Mouse (Mus musculus): ENCODE measurements around the gene Map3k7. TPM values are rescaled to one million over a fixed set of nuclear protein-coding genes. Genes with fewer than 3 reads are reported as not detected.

Gene Map3k7
- total RNA-seq (2022): 10 to 100 TPM; 34.6 to 46.9 (median 40.3) TPM

- peak; percentile 86 to 93 for DNase-seq (ENCODE audit: low spot score in 2 of 2)
Measured at GRCm38 (mm10) chr4:31963354-31964193, at the start of gene Map3k7. Gene Map3k7 (plus strand): TSS chr4:31964097.

- no peak for DNase-seq (ENCODE audit: low spot score in 2 of 2)
Measured at GRCm38 (mm10) chr4:31915114-31915513, 48.8 kb upstream of the Map3k7 start.

GRCm38 (mm10) chr4:31918717-31919116 is 45.2 kb upstream of the Map3k7 start:
- no peak for DNase-seq (ENCODE audit: low spot score in 2 of 2)

DNA sequence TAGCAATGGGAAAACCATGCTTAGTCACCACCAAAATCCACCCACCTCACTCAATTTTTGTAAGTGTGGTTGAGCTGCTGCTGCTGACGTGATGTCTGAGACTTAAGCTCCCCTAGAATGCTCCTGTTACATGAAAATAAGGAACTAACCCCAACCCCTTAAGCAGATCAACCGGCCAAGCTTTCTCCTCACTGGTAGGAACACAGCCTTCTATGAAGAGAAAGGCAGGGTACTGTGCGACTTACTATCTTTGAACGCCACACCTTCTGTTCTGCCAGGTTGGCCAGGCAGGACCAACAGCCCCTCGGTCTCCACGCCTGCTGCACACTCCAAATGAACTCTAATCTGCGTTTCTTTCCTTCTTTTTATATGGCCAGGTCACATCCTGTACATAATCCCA is 41.7 kb upstream of the Map3k7 start:
- DNase-seq (ENCODE audit: low spot score in 2 of 2): no peak

DNA sequence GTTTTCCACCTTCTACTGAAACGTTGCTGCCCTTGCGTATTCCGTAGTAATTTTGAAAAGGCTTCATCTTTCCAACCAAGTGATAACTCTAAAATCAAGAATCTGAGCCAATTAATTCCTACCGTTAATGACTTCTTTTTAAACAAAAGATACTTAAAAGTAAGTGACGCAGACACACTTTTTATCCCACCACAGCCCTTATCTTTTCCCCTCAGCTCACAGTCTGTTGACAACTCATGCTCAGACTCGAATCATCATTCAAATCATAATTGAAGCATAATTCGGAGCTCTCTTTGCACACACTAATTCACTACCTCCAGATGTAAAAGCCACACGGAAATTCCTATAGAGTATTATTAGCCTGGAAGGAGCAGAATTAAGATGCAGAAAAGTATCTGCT is 40.5 kb upstream of the Map3k7 start:
- no peak for DNase-seq (ENCODE audit: low spot score in 2 of 2)

DNA sequence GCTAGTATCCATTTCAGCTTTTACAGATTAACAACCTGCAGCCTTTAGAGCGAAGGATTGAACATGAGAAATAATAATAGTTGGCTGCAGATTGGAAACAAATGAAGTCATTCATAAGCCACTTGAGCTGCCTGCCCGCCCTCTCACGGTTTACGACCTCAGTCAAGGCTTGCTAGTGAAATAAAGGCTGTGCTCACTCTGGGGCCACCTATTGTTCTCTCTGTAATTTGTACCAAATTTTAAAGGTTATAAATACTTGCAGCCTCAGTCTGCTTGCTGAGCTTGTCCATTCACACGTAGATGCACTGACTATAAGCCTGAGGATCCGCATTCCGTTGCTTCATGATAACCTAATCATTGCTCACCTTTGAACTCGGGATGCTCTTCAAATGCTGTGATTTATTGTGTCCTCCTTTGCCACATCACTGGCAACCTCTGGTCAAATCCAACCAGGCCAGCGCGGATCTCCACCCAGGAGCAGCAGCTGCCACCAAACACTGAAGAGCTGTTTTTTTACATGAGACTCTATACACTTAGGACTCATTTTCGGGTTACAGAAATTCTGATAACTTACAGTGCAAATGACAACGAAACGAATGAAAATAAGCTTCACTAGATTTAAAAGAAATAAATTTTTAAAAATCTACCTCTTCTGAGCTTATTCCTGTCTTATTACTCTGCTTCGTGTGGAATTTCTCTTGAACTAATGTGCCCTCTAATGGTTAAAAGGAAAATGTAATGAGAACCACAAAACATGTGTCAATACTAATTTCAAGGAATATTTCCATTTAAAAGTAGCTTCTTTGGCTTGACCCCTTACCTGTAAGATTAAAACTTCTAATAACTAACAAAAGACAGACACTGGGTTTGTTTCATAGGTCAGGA is 39.4 kb upstream of the Map3k7 start:
- no peak for DNase-seq (ENCODE audit: low spot score in 2 of 2)

- DNase-seq (ENCODE audit: low spot score in 2 of 2): no peak
Measured at GRCm38 (mm10) chr4:31933171-31933570, 30.7 kb upstream of the Map3k7 start.

DNA sequence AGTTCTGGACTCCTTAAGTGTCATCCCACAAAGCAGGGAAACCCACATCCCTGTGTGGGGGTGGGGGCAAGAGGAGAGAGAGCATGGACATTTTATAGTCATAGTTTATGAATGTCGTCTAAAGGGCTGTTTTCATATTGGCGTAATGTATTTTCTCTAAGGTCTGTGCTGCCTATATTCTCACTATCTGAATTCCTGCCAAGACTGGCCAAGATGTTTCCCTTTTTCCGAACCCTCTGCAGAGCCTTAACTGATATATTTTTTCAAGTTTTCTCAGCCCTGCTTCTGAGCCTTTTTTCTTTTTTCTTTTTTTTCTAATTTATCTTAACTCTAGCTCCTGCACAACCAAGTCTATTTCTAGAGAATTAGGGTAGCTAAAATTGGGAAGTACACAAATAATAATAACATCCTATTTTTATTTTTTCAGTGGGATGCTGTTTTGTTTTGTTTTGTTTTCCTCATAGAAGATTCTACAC is 28.0 kb upstream of the Map3k7 start:
- no peak for DNase-seq (ENCODE audit: low spot score in 2 of 2)

DNA sequence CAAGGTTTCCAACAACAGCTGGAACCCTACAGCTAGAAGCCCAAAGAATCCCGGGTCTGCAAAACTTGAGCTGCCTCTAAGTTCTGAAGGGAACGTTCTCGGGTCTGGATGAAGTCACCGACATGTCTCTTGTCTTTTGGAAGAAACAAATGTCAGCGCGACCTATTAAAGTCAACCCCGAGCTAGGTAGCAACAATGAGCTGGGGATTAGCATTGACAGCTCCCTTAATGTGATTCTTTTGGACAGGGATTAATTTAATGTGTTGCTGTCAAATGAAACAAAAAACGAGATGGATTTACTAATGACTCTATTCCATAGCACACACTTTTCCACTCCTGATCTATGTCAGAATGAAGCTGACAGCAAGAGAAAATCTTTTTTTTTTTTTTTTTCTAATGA is 27.5 kb upstream of the Map3k7 start:
- DNase-seq (ENCODE audit: low spot score in 2 of 2): no peak

DNA sequence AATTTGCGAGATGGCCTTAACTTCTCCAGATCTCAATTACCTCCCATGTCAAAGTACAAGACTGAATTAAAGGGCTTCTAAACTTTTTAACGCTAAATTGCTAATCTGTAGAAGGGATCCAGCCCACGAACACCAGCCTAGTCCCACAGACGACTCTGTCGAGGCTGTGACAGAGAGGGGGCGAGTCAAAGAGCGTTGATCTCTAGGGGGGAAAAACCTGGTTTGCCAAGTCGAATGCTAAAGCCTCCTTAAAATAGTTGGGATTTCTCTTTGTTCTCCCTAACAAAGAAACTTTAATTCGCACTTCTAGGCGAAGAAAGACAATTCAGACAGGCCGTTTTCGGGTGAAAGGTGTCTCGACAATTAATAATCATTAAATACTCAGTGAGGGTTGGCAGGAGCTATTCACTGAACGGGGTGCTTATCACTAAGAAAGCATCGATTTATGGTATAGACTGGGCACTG is 27.0 kb upstream of the Map3k7 start:
- no peak for DNase-seq (ENCODE audit: low spot score in 2 of 2)

GRCm38 (mm10) chr4:31937376-31938281 is 26.3 kb upstream of the Map3k7 start:
- DNase-seq (ENCODE audit: low spot score in 2 of 2): no peak

DNA sequence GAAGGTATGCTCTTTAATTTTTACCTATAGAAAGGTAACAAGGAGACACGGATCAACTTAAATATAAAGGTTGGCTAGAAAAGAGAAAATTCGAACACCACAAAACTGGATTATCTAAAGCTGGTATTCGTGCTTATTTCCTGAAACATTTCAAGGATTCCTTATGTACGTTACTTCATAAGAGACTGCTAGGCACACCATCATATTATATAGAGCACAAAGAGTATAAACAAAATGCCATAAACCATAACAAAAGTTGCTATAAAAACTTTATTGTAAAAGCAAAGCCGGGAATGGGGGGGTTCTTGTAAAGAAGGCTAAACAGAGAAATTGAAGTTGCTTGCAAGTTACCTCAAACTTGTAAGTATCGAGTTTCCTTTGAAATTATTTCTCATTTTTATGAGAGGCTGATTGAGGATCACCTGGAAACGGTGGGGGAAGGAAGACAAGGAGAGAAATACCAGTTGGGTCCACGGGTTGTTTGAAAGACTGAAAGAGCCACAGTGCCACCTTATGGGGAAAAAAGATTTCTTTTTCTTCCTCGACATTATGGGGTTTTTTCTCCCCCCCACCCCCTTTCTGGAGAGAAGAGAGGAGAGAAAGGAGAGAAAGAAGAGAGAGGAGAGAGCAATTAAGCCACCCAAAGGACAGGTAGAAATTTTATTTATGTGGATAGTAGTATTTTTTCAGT is 25.3 kb upstream of the Map3k7 start:
- no peak for DNase-seq (ENCODE audit: low spot score in 2 of 2)

GRCm38 (mm10) chr4:31941616-31942015 is 22.3 kb upstream of the Map3k7 start:
- DNase-seq (ENCODE audit: low spot score in 2 of 2): no peak

GRCm38 (mm10) chr4:31943045-31943444 is 20.9 kb upstream of the Map3k7 start:
- no peak for DNase-seq (ENCODE audit: low spot score in 2 of 2)

DNA sequence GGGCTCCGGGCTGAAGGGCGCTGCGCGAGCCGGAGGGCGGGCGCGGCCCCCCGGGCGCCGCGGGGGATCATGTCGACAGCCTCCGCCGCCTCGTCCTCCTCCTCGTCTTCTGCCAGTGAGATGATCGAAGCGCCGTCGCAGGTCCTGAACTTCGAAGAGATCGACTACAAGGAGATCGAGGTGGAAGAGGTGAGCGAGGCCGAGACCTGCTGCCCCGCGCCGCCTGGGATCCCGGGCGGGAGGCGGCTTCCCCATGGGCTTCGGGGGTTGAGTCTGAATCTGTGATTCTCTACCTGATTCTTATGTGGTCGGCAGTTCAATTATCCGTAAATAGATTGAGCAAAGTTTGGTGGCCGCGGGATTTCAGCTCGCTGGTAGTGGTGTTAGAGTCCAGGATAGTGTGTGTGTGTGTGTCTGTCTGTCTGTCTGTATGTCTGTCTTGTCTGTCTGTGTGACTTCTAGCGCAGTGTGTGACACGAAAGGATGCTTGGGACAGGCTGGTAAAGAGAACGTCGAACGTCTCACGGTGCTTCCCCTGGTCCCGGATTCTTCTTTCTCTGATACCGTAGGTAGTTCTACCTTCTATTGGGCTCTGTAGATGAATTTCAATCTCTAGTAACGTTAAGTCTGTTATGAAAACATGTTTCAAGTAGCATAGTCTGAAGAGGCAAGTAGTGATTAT is 438 bp downstream of the Map3k7 start:
- no peak for DNase-seq (ENCODE audit: low spot score in 2 of 2)

DNA sequence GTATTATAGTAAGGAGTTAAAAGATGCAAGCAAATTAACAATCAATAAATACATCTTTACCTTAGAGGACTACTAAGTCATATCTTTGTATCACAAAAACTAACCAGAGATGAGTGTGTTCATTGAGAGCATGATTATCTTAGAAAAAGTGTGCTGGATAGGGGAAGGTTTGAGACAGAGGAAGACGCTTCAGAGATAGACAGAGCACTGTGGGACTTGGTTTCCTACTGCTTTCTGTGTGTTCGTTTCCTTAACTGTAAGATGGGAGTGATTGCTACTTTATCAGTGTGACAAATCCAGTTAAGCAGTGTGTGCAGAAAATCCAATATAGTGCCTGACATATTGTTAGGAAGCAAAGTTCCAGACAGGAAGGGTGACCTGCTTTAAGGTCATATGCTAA is 1.3 kb downstream of the Map3k7 start:
- DNase-seq (ENCODE audit: low spot score in 2 of 2): no peak

DNA sequence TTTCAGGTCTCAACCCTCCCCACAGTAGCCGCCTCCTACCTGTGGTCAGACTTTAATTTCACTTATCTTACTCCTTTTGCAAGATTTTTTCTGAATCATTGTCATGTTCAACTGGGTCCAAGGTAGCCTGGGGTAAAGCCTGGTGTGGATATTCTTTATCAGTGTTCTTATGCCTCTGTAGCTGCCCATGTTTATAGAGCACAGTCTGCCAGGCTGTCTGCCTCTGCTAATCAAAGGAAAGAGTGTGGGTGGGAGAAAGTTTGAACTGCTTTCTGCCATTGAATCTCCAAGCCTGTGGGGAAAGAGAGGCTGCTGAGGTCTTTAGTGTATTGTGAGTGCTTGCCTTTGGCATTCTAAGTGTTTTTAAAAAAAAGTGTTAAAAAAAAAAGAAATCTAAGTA is 7.5 kb downstream of the Map3k7 start:
- no peak for DNase-seq (ENCODE audit: low spot score in 2 of 2)

GRCm38 (mm10) chr4:31972181-31972580 is 8.3 kb downstream of the Map3k7 start:
- DNase-seq (ENCODE audit: low spot score in 2 of 2): no peak

GRCm38 (mm10) chr4:31975260-31975950 is 11.5 kb downstream of the Map3k7 start:
- DNase-seq (ENCODE audit: low spot score in 2 of 2): no peak

Measured in layer of hippocampus, adult 8-10 months (tissue).